11 mouse cellular contexts compared by ENCODE assay signal in the genomic region with DNA sequence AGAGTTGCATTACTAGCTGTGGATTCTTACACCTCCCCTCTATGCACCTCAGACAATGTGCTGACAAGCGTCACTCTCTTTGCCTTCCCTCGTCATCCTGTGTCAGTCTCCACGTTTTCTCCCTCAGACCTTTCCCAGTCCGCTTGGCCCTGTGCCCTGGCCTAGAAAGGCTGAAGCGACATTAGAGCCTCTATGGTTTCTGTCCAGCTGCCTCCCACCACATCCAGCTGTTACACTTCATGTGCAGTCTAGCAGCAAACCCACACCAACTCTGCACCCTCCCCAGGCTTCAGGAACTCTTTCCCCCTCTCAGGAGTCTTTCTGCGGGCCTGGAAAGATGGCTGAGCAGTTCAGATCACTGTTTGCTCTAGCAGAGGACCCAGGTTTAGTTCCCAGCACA.
DNase-seq lines count a peak whose midpoint lies in the region.
"Had no signal": no experiment of that assay in that cellular context is flagged by ENCODE, and none has a peak within 500 bp of the region (broad histone marks: within the 10 kb centered on the region; RNA-seq: fewer than 3 reads in every experiment).

No protein-coding gene starts in this region.

- no peak overlapping the region for H3K4me3 ChIP-seq in forebrain, embryonic 10.5 days
- H3K4me3 ChIP-seq: embryonic facial prominence, embryonic 13.5 days; midbrain, embryonic 13.5 days had no signal

- H3K36me3 ChIP-seq in forebrain, embryonic 10.5 days (replicated peaks): peaks cover 4% of the 10 kb centered on the region; the same call in 1 of the 2 replicates
- H3K36me3 ChIP-seq: embryonic facial prominence, embryonic 13.5 days; midbrain, embryonic 13.5 days had no signal

- intact Hi-C loops in left cerebral cortex, postnatal 25 days (cut with DNase I): no loop called here

- H3K27ac ChIP-seq in forebrain, embryonic 10.5 days: no peak overlapping the region
- H3K27ac ChIP-seq: embryonic facial prominence, embryonic 13.5 days; midbrain, embryonic 13.5 days had no signal

- no peaks in the 10 kb centered on the region for H3K27me3 ChIP-seq in forebrain, embryonic 10.5 days (ENCODE audit: poor library complexity, severe bottlenecking)
- H3K27me3 ChIP-seq: embryonic facial prominence, embryonic 13.5 days; midbrain, embryonic 13.5 days; Patski had no signal

- H3K9me3 ChIP-seq in forebrain, embryonic 10.5 days: no peaks in the 10 kb centered on the region
- H3K9me3 ChIP-seq: embryonic facial prominence, embryonic 13.5 days; midbrain, embryonic 13.5 days had no signal

- peak; percentile 70 for DNase-seq in adrenal gland, postnatal 10 days
- no peak for DNase-seq in adrenal gland, postnatal 4 days (ENCODE audit: low spot score in 2 of 2)
- DNase-seq in urinary bladder, postnatal 25 days (ENCODE audit: low spot score): peak; percentile 14
- DNase-seq in urinary bladder, adult 2 months (ENCODE audit: low spot score): no peak
- DNase-seq in kidney, postnatal 36 days: peak; percentile 36 to 67
- DNase-seq in forebrain, embryonic 10.5 days (ENCODE audit: extremely low spot score, low spot score): no peak
- DNase-seq in left cerebral cortex, postnatal 25 days (ENCODE audit: low spot score in 2 of 2): no peak
- DNase-seq in left cerebral cortex, adult 18-20 months (ENCODE audit: low spot score in 2 of 2): no peak

- WGBS in forebrain, embryonic 10.5 days: 86% methylated on average over 6 of the region's 6 CpGs

- H3K4me1 ChIP-seq in forebrain, embryonic 10.5 days: peaks cover 18% of the 10 kb centered on the region

Comparison
In these comparisons a context has a peak if more than half of its experiments do, and no peak if none do; other contexts are left out.
1. DNase-seq: peak in adrenal gland, postnatal 10 days (single experiment), urinary bladder, postnatal 25 days (single experiment) and kidney, postnatal 36 days (2 of 2); none in adrenal gland, postnatal 4 days (0 of 2), urinary bladder, adult 2 months (single experiment), forebrain, embryonic 10.5 days (single experiment), left cerebral cortex, postnatal 25 days (0 of 2) and left cerebral cortex, adult 18-20 months (0 of 2).